Mouse (Mus musculus): Measurements from ENCODE around the gene Prph2.

Gene Prph2

DNA sequence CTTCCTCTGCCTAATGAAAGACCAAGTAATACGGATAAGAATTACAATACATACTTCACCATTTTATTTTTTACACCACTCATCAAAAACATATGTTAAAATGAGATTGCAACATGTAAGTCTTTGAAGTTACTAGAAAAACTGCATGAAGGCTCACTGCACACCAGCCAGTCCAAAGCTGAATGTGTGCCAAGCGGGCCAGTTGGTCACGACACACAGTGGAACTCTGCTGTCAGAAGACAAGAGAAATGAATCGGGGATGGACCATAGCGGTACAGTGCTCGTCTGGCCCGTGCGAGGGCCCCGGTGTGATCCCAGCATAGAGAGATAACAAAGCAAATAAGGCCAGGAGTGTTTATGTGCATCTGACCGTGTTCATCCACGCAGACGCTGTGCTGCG is 52.9 kb downstream of the Prph2 start:
- DNase-seq (ENCODE audit: low spot score) = no peak

GRCm38 (mm10) chr17:46966892-46967291 is 56.6 kb downstream of the Prph2 start:
- no peak for DNase-seq (ENCODE audit: low spot score)

DNA sequence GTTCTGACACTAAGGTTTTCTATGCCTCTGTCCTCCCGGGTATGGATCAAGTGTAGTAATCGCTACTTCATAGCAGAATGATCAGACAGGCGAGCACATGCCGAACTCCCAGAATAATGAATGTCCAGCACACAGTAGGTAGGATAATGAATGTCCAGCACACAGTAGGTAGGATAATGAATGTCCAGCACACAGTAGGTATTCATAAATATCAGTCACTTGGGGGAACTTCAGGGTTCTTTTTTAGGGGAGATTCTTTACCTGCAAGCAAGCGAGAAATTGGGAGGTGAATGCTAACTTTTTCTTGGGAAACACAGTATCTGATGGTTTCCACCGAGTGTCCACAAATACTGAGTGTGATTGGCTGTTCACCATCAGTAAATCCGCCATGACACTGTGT is 62.3 kb downstream of the Prph2 start:
- no peak for DNase-seq (ENCODE audit: low spot score)
